Mouse (Mus musculus): Measurements from ENCODE around the gene Msantd2.

- TF ChIP-seq POLR2A (IDR thresholded peaks at IDR 0.05; ENCODE audit: control insufficient read depth, extremely low read depth, insufficient read depth, low read length, poor library complexity) (no peak), CTCF (IDR thresholded peaks at IDR 0.05; ENCODE audit: borderline replicate concordance, control insufficient read depth, extremely low read depth, insufficient read depth, low read length, poor library complexity) (no peak)
Observed at GRCm38 (mm10) chr9:37500201-37500600, 11.1 kb downstream of the Msantd2 start.

Data from thymus, adult 2 months (tissue).